Mouse (Mus musculus) heart, adult 2 months (tissue): ENCODE measurements around the gene Ell.

Experiments used
- CTCF ChIP-seq: fragments of 200-600 bp; IDR thresholded peaks from 2 replicates; pipeline ENCODE4 v1.8.1; 2022; ENCODE audit warnings: antibody characterized with exemption, mild to moderate bottlenecking, moderate library complexity
- EP300 ChIP-seq: fragments of 200-500 bp; IDR thresholded peaks from 2 replicates; pipeline ENCODE4 v1.6.1; 2011; ENCODE audit warnings: low read depth, low read length, control low read depth; ENCODE audit not compliant: insufficient read depth
- POLR2A ChIP-seq: fragments of 200-500 bp; IDR thresholded peaks from 2 replicates; pipeline ENCODE4 v1.6.1; 2011; ENCODE audit warnings: mild to moderate bottlenecking, low read depth, low read length, control low read depth; ENCODE audit not compliant: insufficient read depth

DNA sequence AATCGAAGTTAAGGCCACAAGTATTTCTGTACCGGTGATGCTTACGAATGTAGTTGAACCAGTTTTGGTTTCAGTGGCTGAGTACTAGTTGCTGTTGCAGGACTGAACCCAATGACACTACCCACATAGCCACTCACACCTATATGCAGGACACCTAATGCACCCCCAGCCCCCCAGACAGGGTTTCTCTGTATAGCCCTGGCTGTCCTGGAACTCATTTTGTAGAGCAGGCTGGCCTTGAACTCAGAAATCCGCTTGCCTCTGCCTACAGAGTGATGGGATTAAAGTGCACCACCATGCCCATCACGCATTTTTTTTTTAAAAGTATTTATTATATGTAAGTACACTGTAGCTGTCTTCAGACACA, 32.2 kb upstream of the Ell start:
- TF ChIP-seq POLR2A (no peak; the same call in 1 of the 2 replicates), CTCF (no peak), EP300 (no peak)
